Mouse (Mus musculus): ENCODE data around the gene Acox2. TPM values are rescaled to one million over a fixed set of nuclear protein-coding genes. Genes with fewer than 3 reads are reported as not detected.

The Acox2 gene
- polyA plus RNA-seq (2012; rRNA removed): 103 and 112 TPM in 2 replicates

GRCm38 (mm10) chr14:8259166-8259565 lies at the start of gene Acox2:
TSS of gene Acox2 (minus strand) at chr14:8259353.

GRCm38 (mm10) chr14:8213803-8214224 lies 45.3 kb downstream of the Acox2 start, which contains the start of gene Kctd6:
TSS of gene Kctd6 (plus strand) at chr14:8214140.

Other genes starting within 250 kb of the Acox2 start
- gene Rpp14, start 179.0 kb downstream of the Acox2 start, polyA plus RNA-seq (2012; rRNA removed): 7.0 and 7.6 TPM in 2 replicates
- gene Pxk, start 161.1 kb downstream of the Acox2 start, polyA plus RNA-seq (2012; rRNA removed): 14.9 and 16.8 TPM in 2 replicates
- gene Pdhb, start 86.3 kb downstream of the Acox2 start, polyA plus RNA-seq (2012; rRNA removed): 91.1 and 93.2 TPM in 2 replicates
- gene Kctd6, start 45.2 kb downstream of the Acox2 start, polyA plus RNA-seq (2012; rRNA removed): 4.5 and 5.0 TPM in 2 replicates
- gene Fam107a, start 58.7 kb upstream of the Acox2 start, polyA plus RNA-seq (2012; rRNA removed): 0.05 and 0.09 TPM in 2 replicates
- gene Oit1, start 119.4 kb upstream of the Acox2 start, polyA plus RNA-seq (2012; rRNA removed): 0.02 TPM in 1 of 2 replicates, not detected in the other